Mouse (Mus musculus): ENCODE data around the gene Smpd4. TPM values are rescaled to one million over a fixed set of nuclear protein-coding genes. Genes with fewer than 3 reads are reported as not detected.

Gene Smpd4
- polyA plus RNA-seq, 1 experiment = 42.5 TPM

- TF ChIP-seq CTCF (IDR thresholded peaks at IDR 0.05; ENCODE audit: extremely low read depth, insufficient read depth, insufficient read length, insufficient replicate concordance) (no peak), POLR2A (IDR thresholded peaks at IDR 0.05; ENCODE audit: low read depth, low read length) (no peak)
- H3K27me3 ChIP-seq (ENCODE audit: control insufficient read depth, insufficient read depth, low read length) = no peaks in the 10 kb centered on the region
- H3K4me1 ChIP-seq (ENCODE audit: control insufficient read depth, insufficient read depth, insufficient read length) = no peaks in the 10 kb centered on the region
- H3K4me3 ChIP-seq (ENCODE audit: extremely low read depth, insufficient read depth, insufficient read length) = no peak overlapping the region
- no peak for DNase-seq (ENCODE audit: low read depth in 1 of 2, low spot score in 2 of 2)
- H3K27ac ChIP-seq (ENCODE audit: insufficient read depth, low read length) = no peak overlapping the region
- 97% methylated on average over 5 of the region's 5 CpGs for WGBS
- peaks cover 41% of the 10 kb centered on the region for H3K36me3 ChIP-seq (ENCODE audit: control insufficient read depth, insufficient read depth, low read length)
These were observed 34.4 kb downstream of the Smpd4 start for GRCm38 (mm10) chr16:17653601-17654000.

GRCm38 (mm10) chr16:17654188-17654795 is 35.1 kb downstream of the Smpd4 start:
- H3K36me3 ChIP-seq (ENCODE audit: control insufficient read depth, insufficient read depth, low read length) = peaks cover 41% of the 10 kb centered on the region
- H3K4me1 ChIP-seq (ENCODE audit: control insufficient read depth, insufficient read depth, insufficient read length) = no peaks in the 10 kb centered on the region
- 97% methylated on average over 4 of the region's 4 CpGs for WGBS
- H3K27ac ChIP-seq (ENCODE audit: insufficient read depth, low read length) = no peak overlapping the region
- no peaks in the 10 kb centered on the region for H3K27me3 ChIP-seq (ENCODE audit: control insufficient read depth, insufficient read depth, low read length)
- no peak for DNase-seq (ENCODE audit: low read depth in 1 of 2, low spot score in 2 of 2)
- H3K4me3 ChIP-seq (ENCODE audit: extremely low read depth, insufficient read depth, insufficient read length) = no peak overlapping the region
- no peak for TF ChIP-seq CTCF (IDR thresholded peaks at IDR 0.05; ENCODE audit: extremely low read depth, insufficient read depth, insufficient read length, insufficient replicate concordance)

- TF ChIP-seq CTCF (IDR thresholded peaks at IDR 0.05; ENCODE audit: extremely low read depth, insufficient read depth, insufficient read length, insufficient replicate concordance) (no peak), POLR2A (IDR thresholded peaks at IDR 0.05; ENCODE audit: low read depth, low read length) (no peak)
- Histone ChIP-seq H3K4me3 (ENCODE audit: extremely low read depth, insufficient read depth, insufficient read length) (no peak overlapping the region), H3K4me1 (ENCODE audit: control insufficient read depth, insufficient read depth, insufficient read length) (no peaks in the 10 kb centered on the region), H3K36me3 (ENCODE audit: control insufficient read depth, insufficient read depth, low read length) (peaks cover 43% of the 10 kb centered on the region), H3K27ac (ENCODE audit: insufficient read depth, low read length) (no peak overlapping the region), H3K27me3 (ENCODE audit: control insufficient read depth, insufficient read depth, low read length) (no peaks in the 10 kb centered on the region)
- WGBS = 92% methylated on average over 5 of the region's 5 CpGs
- DNase-seq (ENCODE audit: low read depth in 1 of 2, low spot score in 2 of 2) = no peak
These were observed 37.2 kb downstream of the Smpd4 start for GRCm38 (mm10) chr16:17656212-17656871.

GRCm38 (mm10) chr16:17665568-17665967 is 46.4 kb downstream of the Smpd4 start:
- Histone ChIP-seq H3K27me3 (ENCODE audit: control insufficient read depth, insufficient read depth, low read length) (no peaks in the 10 kb centered on the region), H3K4me1 (ENCODE audit: control insufficient read depth, insufficient read depth, insufficient read length) (no peaks in the 10 kb centered on the region), H3K36me3 (ENCODE audit: control insufficient read depth, insufficient read depth, low read length) (peaks cover 29% of the 10 kb centered on the region), H3K27ac (ENCODE audit: insufficient read depth, low read length) (no peak overlapping the region), H3K4me3 (ENCODE audit: extremely low read depth, insufficient read depth, insufficient read length) (no peak overlapping the region)
- no peak for DNase-seq (ENCODE audit: low read depth in 1 of 2, low spot score in 2 of 2)
- TF ChIP-seq POLR2A (IDR thresholded peaks at IDR 0.05; ENCODE audit: low read depth, low read length) = no peak
- no peak for TF ChIP-seq CTCF (IDR thresholded peaks at IDR 0.05; ENCODE audit: extremely low read depth, insufficient read depth, insufficient read length, insufficient replicate concordance)

GRCm38 (mm10) chr16:17669886-17670285 is 50.7 kb downstream of the Smpd4 start:
- Histone ChIP-seq H3K4me3 (ENCODE audit: extremely low read depth, insufficient read depth, insufficient read length) (no peak overlapping the region), H3K36me3 (ENCODE audit: control insufficient read depth, insufficient read depth, low read length) (peaks cover 34% of the 10 kb centered on the region), H3K27me3 (ENCODE audit: control insufficient read depth, insufficient read depth, low read length) (no peaks in the 10 kb centered on the region), H3K4me1 (ENCODE audit: control insufficient read depth, insufficient read depth, insufficient read length) (no peaks in the 10 kb centered on the region), H3K27ac (ENCODE audit: insufficient read depth, low read length) (no peak overlapping the region)
- DNase-seq (ENCODE audit: low read depth in 1 of 2, low spot score in 2 of 2) = no peak
- TF ChIP-seq CTCF (IDR thresholded peaks at IDR 0.05; ENCODE audit: extremely low read depth, insufficient read depth, insufficient read length, insufficient replicate concordance) (no peak), POLR2A (IDR thresholded peaks at IDR 0.05; ENCODE audit: low read depth, low read length) (no peak)

Other genes starting within 250 kb of the Smpd4 start
- gene Snap29, start 213.4 kb upstream of the Smpd4 start, polyA plus RNA-seq (2012; rRNA removed) = 7.1 and 7.3 TPM in 2 replicates
- 49.4 and 53.5 TPM in 2 replicates for gene Pi4ka, start 213.0 kb upstream of the Smpd4 start, polyA plus RNA-seq (2012; rRNA removed)
- gene Crkl, start 167.4 kb upstream of the Smpd4 start, polyA plus RNA-seq (2012; rRNA removed) = 50.5 and 67.7 TPM in 2 replicates
- 0.23 TPM in 2 replicates for gene Aifm3, start 129.7 kb upstream of the Smpd4 start, polyA plus RNA-seq (2012; rRNA removed)
- 110 and 149 TPM in 2 replicates for gene Lztr1, start 110.7 kb upstream of the Smpd4 start, polyA plus RNA-seq (2012; rRNA removed)
- gene Thap7, start 88.2 kb upstream of the Smpd4 start, polyA plus RNA-seq (2012; rRNA removed) = 56.2 and 81.6 TPM in 2 replicates
- gene Lrrc74b, start 58.1 kb upstream of the Smpd4 start, polyA plus RNA-seq (2012; rRNA removed) = not detected in 2 replicates
- gene P2rx6, start 57.5 kb upstream of the Smpd4 start, polyA plus RNA-seq (2012; rRNA removed) = 0.15 and 0.33 TPM in 2 replicates
- gene Slc7a4, start 36.1 kb upstream of the Smpd4 start, polyA plus RNA-seq (2012; rRNA removed) = 4.3 and 5.1 TPM in 2 replicates
- gene Ccdc74a, start 27.1 kb downstream of the Smpd4 start, polyA plus RNA-seq (2012; rRNA removed) = 1.0 and 1.4 TPM in 2 replicates
- gene Med15, start 113.5 kb downstream of the Smpd4 start, polyA plus RNA-seq (2012; rRNA removed) = 110 and 117 TPM in 2 replicates
- 20.0 and 25.5 TPM in 2 replicates for gene Klhl22, start 140.3 kb downstream of the Smpd4 start, polyA plus RNA-seq (2012; rRNA removed)
- 27.6 and 40.8 TPM in 2 replicates for gene Scarf2, start 177.9 kb downstream of the Smpd4 start, polyA plus RNA-seq (2012; rRNA removed)
- not detected in 2 replicates for gene B830017H08Rik, start 213.8 kb downstream of the Smpd4 start, polyA plus RNA-seq (2012; rRNA removed)
- gene Car15, start 219.0 kb downstream of the Smpd4 start, polyA plus RNA-seq (2012; rRNA removed) = 10.0 and 11.2 TPM in 2 replicates